In the genomic region with DNA sequence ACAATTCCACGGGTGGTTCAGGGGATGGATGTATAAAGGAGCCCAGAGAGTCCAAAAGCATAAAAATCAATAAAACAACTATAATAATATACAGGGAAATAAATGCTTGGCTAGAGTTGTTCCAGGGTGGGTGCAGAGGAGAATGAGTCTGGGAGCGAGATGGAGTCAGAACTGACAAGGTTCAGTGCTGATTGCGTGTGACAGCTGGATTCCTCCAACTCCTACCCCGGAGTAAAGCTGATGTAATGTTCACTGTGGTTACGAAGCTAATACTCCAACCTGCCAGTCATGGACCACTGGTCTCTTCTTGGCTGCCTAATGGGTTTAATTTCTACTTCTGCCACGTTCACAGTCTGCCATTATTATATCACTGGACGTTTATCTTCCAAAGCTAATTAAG, we compare ENCODE assay signal across 22 mouse cellular contexts. TPM values are rescaled to one million over a fixed set of nuclear protein-coding genes. Genes with fewer than 3 reads are reported as not detected.
"Had no signal": no experiment of that assay in that cellular context is flagged by ENCODE, and none has a peak within 500 bp of the region (broad histone marks: within the 10 kb centered on the region; RNA-seq: fewer than 3 reads in every experiment).

No protein-coding gene starts in this region.

- H3K4me3 ChIP-seq: heart, adult 2 months; heart, embryonic 13.5 days; heart, embryonic 15.5 days; hindbrain, embryonic 13.5 days; hindbrain, embryonic 15.5 days; limb, embryonic 13.5 days; limb, embryonic 15.5 days; liver, embryonic 12.5 days had no signal

- H3K36me3 ChIP-seq: heart, embryonic 13.5 days; heart, embryonic 15.5 days; hindbrain, embryonic 13.5 days; hindbrain, embryonic 15.5 days; limb, embryonic 13.5 days; limb, embryonic 15.5 days; liver, embryonic 12.5 days had no signal

- DNase-seq: gastrocnemius, postnatal 14 days; gastrocnemius, postnatal 36 days; heart, adult 11 months; heart, adult 2 months; heart, postnatal 14 days; heart, postnatal 36 days; kidney, adult 11 months; kidney, adult 8-10 months; kidney, postnatal 14 days; kidney, postnatal 36 days; layer of hippocampus, adult 9-11 months; layer of hippocampus, postnatal 36 days; left cerebral cortex, postnatal 4 days had no signal

- H3K4me2 ChIP-seq: heart, embryonic 11.5 days; heart, embryonic 13.5 days; heart, embryonic 15.5 days; hindbrain, embryonic 13.5 days; hindbrain, embryonic 15.5 days; limb, embryonic 13.5 days; limb, embryonic 15.5 days; liver, embryonic 12.5 days had no signal

RNA-seq across cellular contexts. Expression of gene Shisa6, which starts 36.5 kb away (rescaled TPM):
- polyA plus RNA-seq: liver, adult 2 months had no signal
